Mouse (Mus musculus) kidney, embryonic 14.5 days (tissue): Measurements from ENCODE around the gene Col13a1. TPM values are rescaled to one million over a fixed set of nuclear protein-coding genes. Genes with fewer than 3 reads are reported as not detected.
A peak's percentile ranks its signal among the peaks of the same experiment; 100 is the strongest.

Experiments
- ATAC-seq: fragments of 200-750 bp; cut with Nextera tagmentation; 2 replicates; pipeline ENCODE4 v1.8.0; 2017; ENCODE audit warnings: moderate number of reproducible peaks, mild to moderate bottlenecking, moderate TSS enrichment, moderate library complexity; ENCODE audit not compliant: low FRiP score, low TSS enrichment
- H3K27ac ChIP-seq: fragments of 300-500 bp; sonication (generic); 2 replicates; pipeline ENCODE4 v1.5.1; 2014; ENCODE audit warnings: low read depth, mild to moderate bottlenecking, low read length, moderate library complexity, mixed read lengths
- H3K27me3 ChIP-seq: fragments of 300-500 bp; sonication (generic); 2 replicates; pipeline ENCODE4 v1.6.1; 2014; ENCODE audit warnings: mild to moderate bottlenecking, low read length; ENCODE audit not compliant: control insufficient read depth, insufficient read depth
- H3K36me3 ChIP-seq: fragments of 300-500 bp; sonication (generic); 2 replicates; pipeline ENCODE4 v1.6.1; 2014; ENCODE audit warnings: low read length, mixed read lengths; ENCODE audit not compliant: control insufficient read depth, insufficient read depth
- H3K4me1 ChIP-seq: fragments of 300-500 bp; sonication (generic); 2 replicates; pipeline ENCODE4 v1.6.1; 2014; ENCODE audit warnings: low read length, mixed read lengths; ENCODE audit not compliant: control insufficient read depth, insufficient read depth
- H3K4me2 ChIP-seq: fragments of 300-500 bp; sonication (generic); replicated peaks from 2 replicates; pipeline ENCODE4 v1.6.1; 2014; ENCODE audit warnings: low read depth, mild to moderate bottlenecking, low read length
- H3K4me3 ChIP-seq: fragments of 300-500 bp; sonication (generic); 2 replicates; pipeline ENCODE4 v1.5.1; 2014; ENCODE audit warnings: mild to moderate bottlenecking, low read length
- H3K9ac ChIP-seq: fragments of 300-500 bp; sonication (generic); 2 replicates; pipeline ENCODE4 v1.6.1; 2014; ENCODE audit warnings: low read depth, mild to moderate bottlenecking, low read length, moderate library complexity
- H3K9me3 ChIP-seq: fragments of 300-500 bp; sonication (generic); 2 replicates; pipeline ENCODE4 v1.6.1; 2016; ENCODE audit warnings: low read length; ENCODE audit not compliant: control insufficient read depth
- WGBS: fragments of 180-500 bp; shearing (Covaris S2); extraction: QIAGEN DNeasy Blood & Tissue Kit; methylation state at CpG from one replicate; pipeline ENCODE4 v1.1.7; 2014; 5-methylcytosine and 5-hydroxymethylcytosine counted together
- polyA plus RNA-seq: library from polyadenylated mRNA; unstranded; fragments of >200 nt; fragmentation: Nextera tagmentation; extraction: Ambion mirVana; gene quantifications from 2 replicates; pipeline ENCODE4 v1.2.1, GENCODE M21; 2014

Gene Col13a1
- polyA plus RNA-seq, 1 experiment from 2014 or later = 4.7 TPM

- H3K4me2 ChIP-seq = no peak overlapping the region
- no peaks in the 10 kb centered on the region for H3K4me1 ChIP-seq
- no peak; the same call in 1 of the 2 replicates for ATAC-seq
- H3K36me3 ChIP-seq = no peaks in the 10 kb centered on the region
- H3K27me3 ChIP-seq = no peaks in the 10 kb centered on the region
- no peak overlapping the region for H3K4me3 ChIP-seq
- H3K27ac ChIP-seq = no peak overlapping the region
- H3K9me3 ChIP-seq = no peaks in the 10 kb centered on the region
- no peak overlapping the region for H3K9ac ChIP-seq
- 34% methylated on average over 6 of the region's 6 CpGs for WGBS
These were observed 31.1 kb upstream of the Col13a1 start for GRCm38 (mm10) chr10:62009981-62010500.

DNA sequence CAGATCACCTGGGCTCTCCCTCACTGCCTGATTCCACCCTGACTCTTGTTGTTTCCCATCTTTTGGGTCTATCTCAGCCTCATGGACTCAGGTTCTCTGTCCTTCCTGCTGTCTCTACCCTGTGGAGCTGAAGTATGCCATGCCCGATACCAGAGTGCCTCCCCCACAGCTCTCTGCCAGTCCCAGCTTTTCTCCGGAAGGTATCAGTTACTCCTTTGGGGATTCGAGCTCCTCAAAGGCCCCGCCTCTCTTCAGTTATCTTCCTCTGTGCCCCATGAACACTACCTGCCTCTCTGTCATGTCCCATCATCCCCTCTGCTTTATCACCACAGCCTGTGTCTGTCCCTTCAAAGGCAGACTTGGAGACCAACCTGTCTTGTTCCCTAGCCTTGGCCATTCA, 29.1 kb upstream of the Col13a1 start:
- Histone ChIP-seq H3K9me3 (no peaks in the 10 kb centered on the region), H3K27me3 (no peaks in the 10 kb centered on the region), H3K4me2 (no peak overlapping the region), H3K9ac (no peak overlapping the region), H3K4me3 (no peak overlapping the region), H3K27ac (no peak overlapping the region), H3K36me3 (no peaks in the 10 kb centered on the region), H3K4me1 (no peaks in the 10 kb centered on the region)
- peak; percentile 53; the same call in 1 of the 2 replicates for ATAC-seq
- 46% methylated on average over 4 of the region's 4 CpGs for whole genome bisulfite sequencing

DNA sequence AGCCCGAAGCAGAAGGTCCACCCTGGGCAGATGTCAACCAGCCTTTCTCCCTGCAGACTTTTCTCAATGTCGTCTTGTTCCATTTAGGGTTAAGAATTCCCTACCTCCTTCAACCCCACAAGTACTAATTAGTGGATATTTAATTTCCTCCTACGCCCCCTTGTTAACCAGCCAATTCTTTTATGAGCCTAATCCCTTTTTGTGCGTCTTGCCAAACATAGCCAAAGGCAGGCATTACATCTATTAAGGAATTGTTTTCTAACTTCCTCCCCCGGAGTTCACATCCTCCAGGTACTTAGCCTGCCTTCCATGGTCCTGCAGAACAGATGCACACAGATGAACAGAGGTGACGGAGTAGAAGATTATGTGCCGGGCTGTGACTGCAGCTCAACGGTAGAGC, 27.5 kb upstream of the Col13a1 start:
- Histone ChIP-seq H3K36me3 (no peaks in the 10 kb centered on the region), H3K4me1 (no peaks in the 10 kb centered on the region), H3K4me2 (no peak overlapping the region), H3K9me3 (no peaks in the 10 kb centered on the region), H3K27me3 (no peaks in the 10 kb centered on the region), H3K9ac (no peak overlapping the region), H3K4me3 (no peak overlapping the region), H3K27ac (no peak overlapping the region)
- no peak for ATAC-seq
- WGBS = 52% methylated on average over 8 of the region's 8 CpGs

GRCm38 (mm10) chr10:62000216-62000615, 21.3 kb upstream of the Col13a1 start:
- H3K4me1 ChIP-seq = no peaks in the 10 kb centered on the region

DNA sequence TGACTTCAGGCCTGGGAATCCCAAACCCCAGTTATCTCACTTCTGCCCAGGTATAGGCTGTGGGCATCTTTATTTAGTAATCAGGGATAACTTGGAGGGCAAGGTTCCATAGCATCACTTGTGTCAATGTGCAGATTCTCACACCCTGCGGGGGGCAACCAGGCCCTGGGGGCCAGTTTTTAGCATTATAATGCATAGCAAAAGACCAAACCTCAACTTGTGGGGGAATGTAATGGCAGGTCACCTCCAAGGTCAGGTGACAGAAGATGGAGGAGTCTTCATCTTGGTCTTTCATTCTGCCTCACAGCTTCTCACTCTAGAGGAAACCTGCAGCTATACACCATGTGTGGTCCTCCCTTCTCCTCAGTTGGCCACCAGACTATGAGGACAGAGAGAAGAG, 20.9 kb upstream of the Col13a1 start:
- H3K4me3 ChIP-seq = no peak overlapping the region
- 0 out of 2 replicates have a peak, but pooled peaks cover 4% of the 10 kb centered on the region for H3K9me3 ChIP-seq
- H3K36me3 ChIP-seq = no peaks in the 10 kb centered on the region
- H3K27ac ChIP-seq = no peak overlapping the region
- H3K27me3 ChIP-seq = no peaks in the 10 kb centered on the region
- no peak overlapping the region for H3K4me2 ChIP-seq
- H3K9ac ChIP-seq = no peak overlapping the region
- no peaks in the 10 kb centered on the region for H3K4me1 ChIP-seq
- WGBS = 84% methylated on average over 1 of the region's 1 CpGs
- no peak for ATAC-seq

More at GRCm38 (mm10) chr10:62000216-62000615, 21.3 kb upstream of the Col13a1 start:
- Histone ChIP-seq H3K36me3 (no peaks in the 10 kb centered on the region), H3K9ac (no peak overlapping the region), H3K27ac (no peak overlapping the region), H3K4me3 (no peak overlapping the region), H3K4me2 (no peak overlapping the region), H3K27me3 (no peaks in the 10 kb centered on the region), H3K9me3 (0 out of 2 replicates have a peak, but pooled peaks cover 4% of the 10 kb centered on the region)
- WGBS = 92% methylated on average over 1 of the region's 1 CpGs
- no peak for ATAC-seq

GRCm38 (mm10) chr10:61991481-61992424, 12.8 kb upstream of the Col13a1 start:
- H3K4me2 ChIP-seq = no peak overlapping the region
- no peak overlapping the region for H3K9ac ChIP-seq
- H3K4me3 ChIP-seq = no peak overlapping the region
- 21% methylated on average over 11 of the region's 11 CpGs for WGBS
- no peak for ATAC-seq
- H3K36me3 ChIP-seq = no peaks in the 10 kb centered on the region
- H3K27ac ChIP-seq = no peak overlapping the region
- H3K27me3 ChIP-seq = no peaks in the 10 kb centered on the region
- H3K9me3 ChIP-seq = no peaks in the 10 kb centered on the region
- H3K4me1 ChIP-seq = no peaks in the 10 kb centered on the region

DNA sequence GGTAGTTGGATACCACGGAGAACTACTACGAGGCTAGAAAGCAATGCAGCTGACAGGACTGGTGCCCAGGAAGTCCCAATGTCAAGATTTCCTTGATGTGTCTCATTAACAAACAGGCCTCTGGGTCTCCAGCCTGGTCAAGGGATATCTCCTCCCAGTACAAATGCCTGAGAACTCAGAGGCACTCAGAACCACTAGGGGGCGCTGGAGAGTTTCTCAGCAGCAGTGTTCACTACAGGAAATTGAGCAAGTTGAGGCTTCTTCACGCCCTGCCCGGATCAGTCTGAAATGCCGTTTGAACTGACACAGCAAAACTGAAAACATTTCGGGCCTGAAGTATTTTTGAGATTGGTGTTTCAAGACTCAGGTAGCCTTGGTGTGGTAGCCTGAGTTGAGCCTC, 1.5 kb upstream of the Col13a1 start:
- ATAC-seq = no peak; the same call in 1 of the 2 replicates
- Histone ChIP-seq H3K4me2 (no peak overlapping the region), H3K27me3 (peaks cover 20% of the 10 kb centered on the region)

GRCm38 (mm10) chr10:61978112-61978865, 619 bp downstream of the Col13a1 start:
- Histone ChIP-seq H3K9ac (peak overlapping the region; percentile 65), H3K4me2 (peak overlapping the region; percentile 92), H3K4me3 (peak overlapping the region; percentile 54), H3K27me3 (peaks cover 20% of the 10 kb centered on the region), H3K9me3 (no peaks in the 10 kb centered on the region), H3K27ac (peak overlapping the region; percentile 42; the same call in 1 of the 2 replicates), H3K4me1 (peaks cover 20% of the 10 kb centered on the region), H3K36me3 (no peaks in the 10 kb centered on the region)
- under 1% methylated on average over 65 of the region's 65 CpGs for WGBS
- peak; percentile 50 for ATAC-seq

More for the DNA sequence above, 1.5 kb upstream of the Col13a1 start:
- H3K36me3 ChIP-seq = no peaks in the 10 kb centered on the region
- no peak overlapping the region for H3K27ac ChIP-seq
- no peak overlapping the region for H3K4me3 ChIP-seq
- H3K9me3 ChIP-seq = peaks cover 3% of the 10 kb centered on the region; the same call in 1 of the 2 replicates
- H3K4me1 ChIP-seq = peaks cover 20% of the 10 kb centered on the region
- no peak overlapping the region for H3K9ac ChIP-seq
- WGBS = 2% methylated on average over 7 of the region's 7 CpGs
